8 mouse cellular contexts compared by ENCODE assay signal in genomic region chr11:84794496-84795113, GRCm38 (mm10). TPM values are rescaled to one million over a fixed set of nuclear protein-coding genes. Genes with fewer than 3 reads are reported as not detected.
DNase-seq lines count a peak whose midpoint lies in the region; ATAC-seq lines count a peak whose summit lies in the region.

No protein-coding gene starts in this region.

- 11% methylated on average over 17 of the region's 17 CpGs for WGBS in hindbrain, embryonic 13.5 days

- H3K4me1 ChIP-seq in hindbrain, embryonic 13.5 days (replicated peaks) = peaks cover 33% of the 10 kb centered on the region

- H3K36me3 ChIP-seq in hindbrain, embryonic 13.5 days = no peaks in the 10 kb centered on the region

- peak overlapping the region; percentile 45 for H3K4me2 ChIP-seq in hindbrain, embryonic 13.5 days

- H3K27ac ChIP-seq in hindbrain, embryonic 13.5 days = no peak overlapping the region

- DNase-seq in NIH3T3 (ENCODE audit: low read depth) = peak; percentile 82
- peak; percentile 95 to 96 for DNase-seq in cerebellum, postnatal 10 days
- peak; percentile 69 to 72 for DNase-seq in frontal cortex, postnatal 25 days (ENCODE audit: low spot score in 2 of 2)
- DNase-seq in layer of hippocampus, postnatal 14 days (ENCODE audit: low spot score in 2 of 2) = peak; percentile 81 to 83
- peak; percentile 29 for DNase-seq in lung, postnatal 25 days (ENCODE audit: low spot score)
- DNase-seq in right cerebral cortex, adult 2 months (ENCODE audit: low spot score in 2 of 2) = peak; percentile 84 to 86
- peak; percentile 53 to 71 for DNase-seq in urinary bladder, postnatal 4 days (ENCODE audit: low spot score in 2 of 2)

- peak overlapping the region; percentile 55; the same call in 1 of the 2 replicates for H3K9ac ChIP-seq in hindbrain, embryonic 13.5 days

- ATAC-seq in hindbrain, embryonic 13.5 days (ENCODE audit: low FRiP score) = peak; percentile 83

- H3K9me3 ChIP-seq in hindbrain, embryonic 13.5 days = no peaks in the 10 kb centered on the region

- H3K4me3 ChIP-seq in hindbrain, embryonic 13.5 days = peak overlapping the region; percentile 14; the same call in 1 of the 2 replicates

- H3K27me3 ChIP-seq in hindbrain, embryonic 13.5 days = no peaks in the 10 kb centered on the region; the same call in 1 of the 2 replicates

RNA-seq across cellular contexts. Expression of gene Mrm1, which starts 24.7 kb away (rescaled TPM):
- 9.1 and 11.7 TPM in 2 replicates for polyA plus RNA-seq in hindbrain, embryonic 13.5 days (2015; fragmentation: Nextera tagmentation; extraction: Ambion mirVana)
- 1 to 10 TPM; 7.1 to 8.0 TPM for total RNA-seq in layer of hippocampus, postnatal 14 days (2021)

RNA-seq across cellular contexts. Expression of gene Dhrs11, which starts 34.2 kb away (rescaled TPM):
- polyA plus RNA-seq in hindbrain, embryonic 13.5 days (2015; fragmentation: Nextera tagmentation; extraction: Ambion mirVana) = 6.3 and 7.2 TPM in 2 replicates
- 1 to 10 TPM; 7.1 to 7.4 TPM for total RNA-seq in layer of hippocampus, postnatal 14 days (2021)

Comparison
In these comparisons a context has a peak if more than half of its experiments do, and no peak if none do; other contexts are left out.
1. DNase-seq: peak in every context shown above with its lines; median percentile 96 in cerebellum, postnatal 10 days; 85 in right cerebral cortex, adult 2 months; 82 in NIH3T3; 82 in layer of hippocampus, postnatal 14 days; 70 in frontal cortex, postnatal 25 days; 62 in urinary bladder, postnatal 4 days; 29 in lung, postnatal 25 days.